Mouse (Mus musculus) granulocyte monocyte progenitor cell, adult 5-6 weeks (primary cell): Measurements from ENCODE around the gene 4930578G10Rik. TPM values are rescaled to one million over a fixed set of nuclear protein-coding genes. Genes with fewer than 3 reads are reported as not detected.
"Not testable (repeated sequence)": the region's sequence is repeated elsewhere in the genome, so short reads cannot be mapped to it uniquely, and the experiment has no call there.

Experiments
- ATAC-seq: replicated peaks from 2 replicates; pipeline ENCODE4 v1.8.0; 2016; ENCODE audit warnings: mild to moderate bottlenecking, moderate TSS enrichment, inconsistent platforms; ENCODE audit not compliant: poor library complexity, severe bottlenecking
- total RNA-seq, 2 experiments: library from RNA; stranded (forward) in 1 of 2; stranded (reverse) in 1 of 2; fragments of 200-712, 200-1000 nt in 1 of 2; fragments of >200 nt in 1 of 2; fragmentation: Nextera tagmentation in 1 of 2; gene quantifications; 2 replicates each; pipeline ENCODE4 v1.2.3; 2014 to 2017

Gene 4930578G10Rik
- not detected in 2 replicates for total RNA-seq (2014; fragmentation: Nextera tagmentation)
- not detected in 2 replicates for total RNA-seq (2017)

- ATAC-seq: not testable (repeated sequence)
Observed at GRCm38 (mm10) chr4:42735245-42735644, at the start of gene 4930578G10Rik. Gene 4930578G10Rik, plus strand, starts transcription at chr4:42735545.

- not testable (repeated sequence) for ATAC-seq
Observed at GRCm38 (mm10) chr4:42756477-42756876, 21.1 kb downstream of the 4930578G10Rik start, which contains the start of gene Ccl19. Gene Ccl19, minus strand, starts transcription at chr4:42756577.

- ATAC-seq: not testable (repeated sequence)
Observed at GRCm38 (mm10) chr4:42773893-42774292, 38.5 kb downstream of the 4930578G10Rik start, which contains the start of gene Ccl21a. Gene Ccl21a, minus strand, starts transcription at chr4:42773993.

- not testable (repeated sequence) for ATAC-seq
Observed at GRCm38 (mm10) chr4:42853788-42854187, 118.4 kb downstream of the 4930578G10Rik start, which contains the start of gene Fam205a1. Gene Fam205a1, minus strand, starts transcription at chr4:42853888.

GRCm38 (mm10) chr4:42856671-42857070 is 121.3 kb downstream of the 4930578G10Rik start, which contains the start of gene Gm12394:
Gene Gm12394, minus strand, starts transcription at chr4:42856771.
- ATAC-seq: not testable (repeated sequence)

- not testable (repeated sequence) for ATAC-seq
Observed at GRCm38 (mm10) chr4:42860483-42860882, 125.1 kb downstream of the 4930578G10Rik start.

- ATAC-seq: not testable (repeated sequence)
Observed at GRCm38 (mm10) chr4:42863487-42863886, 128.1 kb downstream of the 4930578G10Rik start.

- ATAC-seq: no peak
Observed at GRCm38 (mm10) chr4:42867390-42867789, 132.0 kb downstream of the 4930578G10Rik start.

- ATAC-seq: no peak
Observed at GRCm38 (mm10) chr4:42868193-42868592, 132.8 kb downstream of the 4930578G10Rik start.

- ATAC-seq: no peak
Observed at GRCm38 (mm10) chr4:42870748-42871147, 135.4 kb downstream of the 4930578G10Rik start.

GRCm38 (mm10) chr4:42872151-42872550 is 136.8 kb downstream of the 4930578G10Rik start:
- ATAC-seq: no peak

GRCm38 (mm10) chr4:42872746-42873435 is 137.5 kb downstream of the 4930578G10Rik start:
- no peak for ATAC-seq

GRCm38 (mm10) chr4:42874134-42874533 is 138.8 kb downstream of the 4930578G10Rik start, which contains the start of gene Fam205c:
Gene Fam205c, minus strand, starts transcription at chr4:42874234.
- ATAC-seq: no peak

- peak; percentile 86 for ATAC-seq
Observed at GRCm38 (mm10) chr4:42876586-42877291, 141.4 kb downstream of the 4930578G10Rik start.

- no peak for ATAC-seq
Observed at GRCm38 (mm10) chr4:42877657-42878056, 142.3 kb downstream of the 4930578G10Rik start.

- peak; percentile 82 for ATAC-seq
Observed at GRCm38 (mm10) chr4:42879829-42880676, 144.7 kb downstream of the 4930578G10Rik start.

- no peak for ATAC-seq
Observed at GRCm38 (mm10) chr4:42880677-42880948, 145.3 kb downstream of the 4930578G10Rik start.

GRCm38 (mm10) chr4:42886926-42887325 is 151.6 kb downstream of the 4930578G10Rik start:
- no peak for ATAC-seq

GRCm38 (mm10) chr4:42888806-42889205 is 153.5 kb downstream of the 4930578G10Rik start:
- ATAC-seq: no peak

GRCm38 (mm10) chr4:42891176-42891575 is 155.8 kb downstream of the 4930578G10Rik start:
- no peak for ATAC-seq
